Mouse (Mus musculus) lung, postnatal 4 days (tissue): Measurements from ENCODE around the gene Pik3c2g.
A peak's percentile ranks its signal among the peaks of the same experiment; 100 is the strongest.

Experiments
- DNase-seq, 2 experiments: peaks; one replicate each; pipeline ENCODE4 v3.0.0; 2021

Gene Pik3c2g

DNA sequence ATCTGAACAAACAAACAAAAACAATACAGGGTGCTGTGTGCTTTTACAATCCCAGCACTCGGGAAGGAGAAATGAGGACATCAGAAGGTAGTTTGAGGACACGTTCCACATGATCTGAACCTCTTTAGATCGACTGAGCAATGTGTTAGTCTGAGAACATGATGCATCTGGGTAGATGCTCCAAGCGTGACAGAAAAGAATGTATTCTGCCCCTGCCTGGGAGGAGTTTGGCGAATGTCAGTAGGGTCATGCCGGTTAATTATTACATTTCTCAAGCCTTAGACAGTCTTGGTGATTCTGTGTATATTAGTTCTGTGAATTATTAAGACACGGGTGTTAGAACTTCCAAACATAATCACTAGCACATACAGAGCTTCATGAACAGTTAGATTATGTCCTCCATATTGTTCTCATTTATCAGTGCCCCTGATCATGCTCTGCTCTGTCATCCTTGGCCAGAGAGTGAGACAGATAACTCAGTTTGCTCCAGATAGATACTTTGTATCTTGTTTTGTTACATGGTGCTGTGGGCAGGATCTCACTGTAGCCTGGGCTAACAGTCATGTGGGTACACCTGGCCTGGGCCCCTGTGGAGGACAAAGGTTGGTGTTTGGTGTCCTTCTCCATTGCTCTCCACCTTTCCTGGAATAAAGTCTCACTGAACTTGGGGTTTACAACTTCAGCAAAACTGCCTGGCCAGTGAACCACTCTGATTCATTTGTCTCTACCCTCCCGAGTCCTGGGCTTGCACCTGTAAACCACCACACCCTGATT lies 360.3 kb downstream of the Pik3c2g start:
- no peak for DNase-seq

- no peak for DNase-seq
Observed at GRCm38 (mm10) chr6:139953596-139953995, 366.6 kb downstream of the Pik3c2g start.

- no peak for DNase-seq
Observed at GRCm38 (mm10) chr6:139957531-139958241, 370.7 kb downstream of the Pik3c2g start.

DNA sequence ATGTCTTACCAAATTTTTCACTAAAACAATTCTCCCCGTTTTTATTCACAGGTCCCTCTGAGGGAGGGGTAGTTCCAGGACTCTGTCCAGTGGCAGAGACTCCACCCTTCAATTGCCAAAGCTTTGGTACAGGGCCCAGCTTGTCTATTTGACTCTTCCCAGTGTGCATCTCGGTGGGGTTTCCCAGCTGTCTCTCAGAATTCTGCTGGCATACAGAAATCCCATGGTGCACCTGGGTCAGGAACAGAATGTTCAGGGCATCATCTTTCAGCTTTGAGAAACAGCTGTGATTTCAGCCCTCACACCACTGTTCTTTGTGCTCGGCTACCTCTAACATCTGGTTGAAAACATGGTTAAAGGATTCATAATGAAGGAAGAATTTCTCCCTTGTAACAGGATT lies 376.8 kb downstream of the Pik3c2g start:
- DNase-seq: no peak

GRCm38 (mm10) chr6:139964895-139965294 lies 377.9 kb downstream of the Pik3c2g start:
- no peak for DNase-seq

- no peak for DNase-seq
Observed at GRCm38 (mm10) chr6:139966684-139967083, 379.7 kb downstream of the Pik3c2g start.

GRCm38 (mm10) chr6:139971608-139972298 lies 384.7 kb downstream of the Pik3c2g start:
- no peak for DNase-seq

GRCm38 (mm10) chr6:139974668-139975067 lies 387.6 kb downstream of the Pik3c2g start:
- DNase-seq: no peak

GRCm38 (mm10) chr6:139978114-139978513 lies 391.1 kb downstream of the Pik3c2g start:
- DNase-seq: peak in 1 of 2 experiments; percentile 26

- no peak for DNase-seq
Observed at GRCm38 (mm10) chr6:139981061-139981460, 394.0 kb downstream of the Pik3c2g start.

DNA sequence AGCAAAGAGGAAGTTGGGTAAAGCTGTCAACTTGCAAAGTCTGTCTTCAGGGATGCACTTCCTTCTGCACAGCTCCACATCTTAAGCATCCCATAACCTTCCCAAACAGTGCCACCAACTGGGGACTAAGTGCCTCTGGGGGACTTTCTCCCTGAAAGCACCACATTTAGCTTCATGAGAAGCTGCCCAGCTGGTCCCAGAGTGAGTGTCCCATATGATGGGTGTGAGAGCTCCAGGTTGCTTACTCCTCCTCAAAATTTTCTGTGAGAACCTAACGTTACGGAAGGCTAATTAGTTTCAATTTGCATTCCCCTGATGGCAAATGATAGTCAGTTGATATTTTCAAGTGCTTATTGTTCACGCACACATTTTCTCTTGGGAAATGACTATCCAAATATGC lies 397.0 kb downstream of the Pik3c2g start:
- DNase-seq: no peak

GRCm38 (mm10) chr6:139986564-139986963 lies 399.5 kb downstream of the Pik3c2g start:
- DNase-seq: no peak

DNA sequence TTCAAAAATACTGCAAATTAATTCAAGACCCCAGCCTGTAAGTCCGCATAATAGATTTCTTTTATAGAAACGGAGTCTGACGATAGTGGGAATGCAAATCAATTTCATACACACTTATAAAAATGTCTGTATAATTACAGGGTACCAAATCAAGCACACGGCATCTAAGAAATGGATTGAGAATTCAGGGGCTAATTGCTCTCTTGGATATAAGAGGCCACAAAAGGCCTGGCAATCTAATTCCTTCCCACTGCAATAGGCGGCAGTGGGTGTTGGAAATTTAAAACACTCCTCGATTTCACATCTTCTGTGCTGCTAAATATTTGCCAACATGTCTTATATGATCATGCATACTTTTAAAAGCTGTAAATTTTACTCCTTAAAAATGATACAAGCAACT lies 402.1 kb downstream of the Pik3c2g start:
- DNase-seq: no peak

GRCm38 (mm10) chr6:139989597-139989996 lies 402.6 kb downstream of the Pik3c2g start:
- DNase-seq: no peak

DNA sequence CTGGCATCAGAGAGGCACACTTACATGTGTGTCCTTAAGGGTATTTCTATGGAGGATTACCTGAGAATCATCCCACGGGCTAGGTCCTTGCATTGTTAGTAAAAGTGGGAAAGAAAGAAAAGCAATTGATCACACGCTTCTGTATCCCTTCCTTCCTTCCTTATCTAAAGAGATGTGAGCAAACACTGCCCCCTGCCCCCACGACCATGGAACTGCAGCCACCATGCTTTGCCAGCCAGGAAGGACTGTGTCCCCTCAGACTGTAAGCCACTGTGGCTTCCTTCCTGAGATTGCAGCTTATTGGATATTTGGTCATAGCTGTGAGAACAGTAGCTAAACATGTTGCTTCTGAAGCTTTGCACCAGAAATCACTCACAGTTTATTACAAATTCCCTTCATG lies 418.2 kb downstream of the Pik3c2g start:
- no peak for DNase-seq
